Mouse (Mus musculus) embryonic fibroblast, embryonic 13.5 days (primary cell): ENCODE data around the gene Tma7.

Experiments used
- CTCF ChIP-seq: IDR thresholded peaks from 2 replicates; pipeline ENCODE4 v1.5.1; 2011; ENCODE audit warnings: mild to moderate bottlenecking, control low read depth, low read length, moderate library complexity, borderline replicate concordance; ENCODE audit not compliant: insufficient read depth
- POLR2A ChIP-seq: IDR thresholded peaks from 2 replicates; pipeline ENCODE4 v1.6.1; 2011; ENCODE audit warnings: low read depth, mild to moderate bottlenecking, control low read depth, low read length, moderate library complexity

- TF ChIP-seq POLR2A (no peak), CTCF (no peak)
Measured at GRCm38 (mm10) chr9:109116205-109116604, 33.8 kb upstream of the Tma7 start.
